Mouse (Mus musculus) frontal cortex, adult (tissue): ENCODE results near the gene Scd1.
"Not testable (repeated sequence)": the region's sequence is repeated elsewhere in the genome, so short reads cannot be mapped to it uniquely, and the experiment has no call there.

Experiments
- ATAC-seq: cut with Nextera tagmentation; 2 replicates; pipeline ENCODE4 v1.9.2; 2017; ENCODE audit warnings: mild to moderate bottlenecking, moderate library complexity, mixed read lengths; ENCODE audit not compliant: low TSS enrichment

The Scd1 gene

DNA sequence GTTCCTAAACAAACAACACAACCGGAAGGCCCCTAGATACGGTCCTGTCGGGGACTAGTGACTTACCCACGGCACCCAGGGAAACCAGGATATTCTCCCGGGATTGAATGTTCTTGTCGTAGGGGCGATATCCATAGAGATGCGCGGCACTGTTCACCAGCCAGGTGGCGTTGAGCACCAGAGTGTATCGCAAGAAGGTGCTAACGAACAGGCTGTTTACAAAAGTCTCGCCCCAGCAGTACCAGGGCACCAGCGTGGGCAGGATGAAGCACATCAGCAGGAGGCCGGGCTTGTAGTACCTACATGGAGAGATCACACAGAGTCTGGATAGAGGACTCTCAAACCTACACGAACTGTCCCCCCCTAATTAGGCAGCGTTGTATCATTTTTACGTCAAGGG lies 7.6 kb downstream of the Scd1 start:
- no peak for ATAC-seq

DNA sequence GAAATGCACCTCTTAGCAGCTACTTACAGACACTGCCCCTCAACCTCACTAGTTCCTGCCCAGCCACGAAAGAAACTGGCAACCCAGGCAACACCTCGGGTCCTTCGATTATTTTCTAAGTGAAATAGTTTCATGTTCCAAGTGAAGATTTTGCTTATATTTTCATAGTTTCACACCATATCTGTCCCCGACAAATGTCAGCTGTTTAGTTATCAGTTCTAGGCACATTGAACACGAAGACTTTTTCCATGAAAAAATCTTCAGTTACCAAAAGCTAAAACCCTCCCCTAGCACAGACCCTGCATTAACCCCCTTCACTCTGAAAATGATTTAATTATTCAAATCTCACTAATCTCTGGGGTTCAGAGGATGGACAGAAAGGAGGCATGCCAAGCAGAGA lies 10.9 kb downstream of the Scd1 start:
- no peak for ATAC-seq

DNA sequence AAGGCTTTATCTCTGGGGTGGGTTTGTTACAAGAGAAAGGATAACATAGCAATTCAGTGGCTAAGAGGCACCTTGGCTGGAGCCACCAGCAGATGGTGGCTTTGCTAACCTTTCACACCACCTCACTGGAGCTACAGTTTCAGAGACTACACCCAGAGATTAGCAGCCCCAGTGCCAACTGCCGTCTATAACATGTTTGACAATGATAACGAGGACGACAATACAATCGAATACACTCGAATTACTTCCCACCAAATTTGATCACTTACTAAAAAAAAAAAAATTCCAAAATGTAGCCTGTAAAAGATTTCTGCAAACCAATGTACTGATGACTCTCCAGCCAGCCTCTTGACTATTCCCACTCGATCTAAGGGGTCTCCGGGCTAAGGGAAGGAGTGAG lies 12.7 kb downstream of the Scd1 start:
- no peak for ATAC-seq

DNA sequence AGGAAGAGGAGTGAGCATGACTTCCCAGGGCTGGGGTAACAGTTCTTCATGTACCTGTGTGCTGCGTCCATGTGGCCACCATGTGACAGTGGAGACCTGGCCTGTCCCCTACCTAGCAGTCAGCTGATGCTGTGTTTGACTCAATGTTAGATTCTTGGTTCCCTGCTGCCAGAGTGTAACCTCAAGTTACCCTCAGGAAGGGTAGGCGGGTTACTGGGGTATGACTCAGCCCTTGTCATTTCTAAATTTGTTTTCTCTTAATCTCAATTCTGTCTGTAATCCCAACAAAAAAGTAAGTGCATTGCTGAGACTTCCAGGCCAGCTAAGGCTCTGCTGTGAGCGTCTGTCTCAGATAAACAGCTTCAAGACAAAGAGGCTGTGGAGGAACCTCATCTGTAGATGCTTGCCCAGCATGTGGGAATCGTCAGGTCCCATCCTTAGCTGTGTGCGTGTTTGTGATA lies 13.7 kb downstream of the Scd1 start:
- peak; percentile 67 for ATAC-seq

DNA sequence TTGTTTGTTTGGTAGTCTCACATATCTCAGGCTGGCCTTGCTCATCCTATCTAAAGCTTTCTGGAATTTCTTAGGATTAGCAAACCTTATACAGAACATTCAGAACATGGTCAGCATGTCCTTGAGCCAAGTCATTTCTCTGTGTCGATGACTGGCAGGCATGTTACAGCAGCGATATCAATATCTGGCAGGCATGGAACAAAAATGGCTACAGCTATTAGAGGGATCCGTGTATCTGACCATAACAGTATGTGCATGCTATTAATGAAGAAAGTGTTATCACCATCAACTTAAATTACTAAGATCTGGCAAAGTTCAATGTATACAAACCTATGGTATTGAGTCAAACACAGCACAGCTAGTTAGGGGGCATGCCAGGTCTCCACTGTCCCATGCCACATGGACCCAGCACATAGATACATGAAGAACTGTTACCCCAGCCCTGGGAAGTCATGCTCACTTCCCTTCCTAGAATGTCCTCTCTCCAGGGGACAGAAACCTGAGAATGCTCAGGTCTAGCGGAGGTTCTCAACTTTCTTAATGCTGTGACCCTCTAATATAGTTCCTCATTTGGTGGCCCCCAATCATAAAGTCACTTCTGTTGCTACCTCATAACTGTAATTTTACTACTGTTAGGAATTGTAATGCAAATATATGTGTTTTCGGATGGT lies 15.2 kb downstream of the Scd1 start:
- no peak for ATAC-seq

DNA sequence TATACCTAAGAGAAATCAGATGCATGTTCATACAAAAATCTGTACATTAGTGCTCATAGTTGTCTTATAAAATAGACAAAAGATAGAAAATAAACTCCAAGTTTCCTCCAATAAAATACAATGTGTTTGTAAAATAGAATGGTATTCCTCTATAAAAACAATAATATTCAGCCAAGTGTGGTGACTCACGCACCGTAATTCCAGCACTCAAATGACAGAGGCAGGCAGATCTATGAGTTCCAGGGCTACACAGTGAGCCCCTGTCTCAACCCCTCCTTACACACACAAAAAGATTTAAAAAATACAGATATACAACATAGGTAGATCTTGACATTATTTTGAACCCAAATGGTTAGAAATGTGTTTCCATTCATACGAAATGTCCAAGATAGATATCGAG lies 15.8 kb downstream of the Scd1 start:
- no peak for ATAC-seq

DNA sequence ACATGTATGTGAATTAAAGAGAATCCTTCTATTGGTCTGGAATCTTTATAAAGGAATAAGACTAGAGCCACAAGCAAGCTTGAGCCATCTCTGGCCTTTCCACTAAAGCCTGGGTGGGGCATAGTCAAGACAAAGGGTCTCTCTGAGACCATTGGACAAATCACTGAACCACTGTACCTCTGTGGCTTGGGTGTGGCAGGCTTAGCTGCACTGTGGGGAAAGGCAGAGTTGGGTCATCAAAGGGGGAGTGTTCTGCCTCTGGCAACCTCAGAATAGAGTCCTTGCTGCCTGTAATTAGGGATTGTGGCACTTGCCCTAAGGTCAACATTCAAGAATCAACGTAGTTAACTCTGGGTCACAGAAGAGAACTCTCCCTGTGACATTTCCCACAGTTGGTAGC lies 18.2 kb downstream of the Scd1 start:
- no peak for ATAC-seq

DNA sequence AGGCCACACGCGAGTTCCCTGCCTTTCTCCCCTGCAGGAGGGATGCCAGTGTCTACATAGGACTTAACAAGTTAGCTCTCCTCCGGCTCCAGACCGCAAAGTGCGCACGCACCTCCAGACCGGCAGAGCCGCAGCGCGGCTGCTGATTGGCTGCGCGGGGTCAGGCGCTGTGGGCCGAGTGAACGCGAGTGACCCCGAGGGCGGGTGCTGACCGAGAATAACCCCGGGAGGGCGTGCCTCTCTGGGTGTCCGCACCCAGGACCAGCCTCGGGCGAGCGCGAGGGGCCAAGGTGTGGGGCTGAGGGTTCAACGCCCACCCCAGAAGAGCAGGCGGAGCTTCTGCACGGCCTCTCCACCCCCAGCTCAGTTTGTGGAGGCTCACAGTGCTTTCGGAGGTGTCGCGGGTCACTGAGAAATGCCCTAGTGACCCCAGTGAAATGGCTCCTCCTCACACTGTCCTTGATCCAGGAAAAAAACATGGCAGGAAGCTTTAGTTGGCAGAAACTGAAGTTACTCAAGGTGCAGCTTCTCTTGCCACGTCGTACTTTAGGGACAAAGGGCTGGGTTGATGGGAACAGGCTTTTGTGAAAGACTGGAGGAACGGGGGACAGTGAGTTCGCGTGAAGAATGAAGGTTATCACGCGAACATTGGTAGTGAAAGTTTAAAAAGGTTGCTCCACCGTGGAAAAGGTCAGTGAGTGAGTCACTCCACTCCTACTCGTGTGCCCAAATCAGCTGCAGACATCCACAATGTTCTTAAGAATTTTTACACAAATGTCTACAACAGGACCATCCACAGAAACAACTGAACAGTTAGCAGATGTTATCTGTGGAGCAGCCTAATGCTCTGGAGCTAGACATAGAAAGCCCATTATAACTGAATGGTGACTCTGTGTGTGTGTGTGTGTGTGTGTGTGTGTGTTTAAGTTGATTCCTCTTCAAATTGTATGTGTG lies 18.9 kb downstream of the Scd1 start:
- ATAC-seq: peak; percentile 96

DNA sequence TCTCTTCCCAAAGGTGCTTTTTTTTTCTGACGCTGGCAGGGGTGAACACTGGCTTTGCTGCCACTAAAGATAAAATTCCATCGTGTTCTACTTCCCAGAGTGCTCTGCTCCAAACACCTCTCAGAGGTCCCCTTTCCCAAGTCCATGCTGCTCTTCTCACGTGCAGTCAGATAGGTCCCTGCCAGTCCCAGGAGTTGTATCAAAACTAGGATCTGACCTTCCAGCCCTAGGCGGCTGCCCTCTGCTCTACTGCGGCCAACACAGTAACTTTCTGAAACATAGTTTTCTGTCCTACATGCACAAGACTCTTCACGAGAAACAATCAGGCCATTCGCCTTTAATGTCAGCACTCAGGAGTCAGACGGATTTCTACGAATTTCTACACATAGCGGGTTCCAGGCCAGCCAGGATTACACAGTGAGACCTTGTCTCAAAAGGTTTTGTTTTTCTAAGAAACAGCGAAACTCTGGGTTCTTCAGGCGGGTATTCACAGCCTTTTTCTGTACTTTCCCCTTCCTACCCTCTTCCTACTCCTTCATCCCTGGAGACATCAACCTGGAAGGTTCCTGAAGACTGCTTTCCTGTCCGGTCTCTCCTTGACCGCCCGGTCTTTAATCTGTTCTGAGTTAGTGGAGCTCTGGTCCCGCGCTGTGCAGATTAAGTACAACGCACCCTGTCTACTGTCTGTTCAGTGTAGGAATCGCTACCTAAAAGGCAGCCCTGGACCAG lies 19.8 kb downstream of the Scd1 start:
- no peak for ATAC-seq

DNA sequence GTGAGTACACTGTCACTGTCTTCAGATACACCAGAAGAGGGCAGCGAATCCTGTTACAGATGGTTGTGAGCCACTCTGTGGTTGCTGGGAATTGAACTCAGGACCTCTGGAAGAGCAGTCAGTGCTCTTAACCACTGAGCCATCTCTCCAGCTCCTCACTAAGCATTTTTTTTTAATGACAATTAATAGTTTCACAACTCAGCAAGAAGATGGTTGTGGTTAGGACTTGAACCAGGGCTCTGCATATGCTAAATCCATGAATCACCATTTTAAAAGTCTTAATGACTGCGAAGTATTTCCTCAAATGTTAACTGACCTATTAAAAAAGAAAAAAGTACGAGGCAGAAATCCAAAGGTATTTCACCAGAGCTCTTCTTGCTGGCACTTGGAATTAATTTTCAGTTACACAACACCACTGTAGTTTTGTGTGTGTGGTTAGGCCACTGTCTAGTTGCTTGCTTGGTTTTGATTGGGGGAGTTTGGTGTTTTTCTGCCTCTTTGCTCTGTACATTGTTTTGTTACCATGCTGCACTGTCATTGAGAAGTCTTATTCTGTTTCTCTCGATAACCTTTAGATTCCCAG lies 20.5 kb downstream of the Scd1 start:
- no peak for ATAC-seq

DNA sequence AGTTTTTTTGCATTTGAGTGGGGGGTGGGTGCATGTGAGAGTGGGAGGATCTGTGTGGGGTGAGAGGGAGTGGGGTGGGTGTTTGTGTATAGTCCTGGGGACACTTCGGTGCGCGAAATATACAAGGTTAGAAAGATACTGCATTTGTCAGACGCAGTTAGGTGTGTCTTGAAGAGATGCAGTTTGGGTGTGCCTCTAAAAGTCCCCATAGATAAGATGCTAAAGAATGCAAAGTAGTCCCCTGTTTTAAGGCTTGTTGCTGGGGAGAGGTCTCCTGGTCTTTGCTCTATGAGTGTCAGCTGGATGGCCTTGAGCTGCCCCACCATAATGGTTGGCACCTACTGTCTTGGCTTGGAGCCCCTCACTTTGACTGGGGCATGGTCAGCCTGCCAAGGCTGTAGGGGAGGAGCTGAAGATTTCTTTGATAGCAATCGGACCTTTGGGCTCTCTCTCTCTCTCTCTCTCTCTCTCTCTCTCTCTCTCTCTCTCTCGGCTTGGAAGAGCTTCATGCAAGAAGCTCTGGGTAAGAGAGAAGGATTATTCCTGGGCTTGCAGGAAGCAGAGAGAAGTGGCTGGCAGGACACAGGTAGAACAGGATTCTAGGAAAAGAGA lies 21.7 kb downstream of the Scd1 start:
- no peak for ATAC-seq

DNA sequence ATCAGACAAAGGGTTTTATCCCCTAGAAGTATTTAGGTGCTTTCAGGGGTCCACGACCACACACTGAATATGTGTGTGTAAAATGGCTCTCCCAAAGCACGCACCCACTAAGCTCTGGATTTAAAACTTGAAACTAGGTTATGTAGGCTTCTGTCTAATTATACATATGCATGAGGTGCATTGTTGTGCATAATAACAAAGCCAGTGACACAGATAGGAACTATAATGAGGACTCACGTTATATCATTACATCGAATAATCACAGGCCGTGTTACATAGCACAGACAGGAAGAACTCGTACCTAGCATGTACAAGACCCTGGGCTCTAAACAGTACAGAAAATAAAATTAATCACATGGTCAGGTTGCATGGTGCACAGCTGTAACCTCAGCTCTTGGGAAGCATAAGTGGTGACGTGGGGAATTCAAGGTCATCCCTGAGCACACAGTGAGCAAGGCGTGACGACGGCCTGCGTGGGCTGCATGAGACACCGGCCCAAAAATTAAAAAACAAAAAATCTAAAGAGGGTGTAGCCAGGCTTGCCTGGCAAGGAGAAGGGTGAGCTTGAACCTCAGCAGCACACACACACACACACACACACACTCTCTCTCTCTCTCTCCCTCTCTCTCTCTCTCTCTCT lies 24.9 kb downstream of the Scd1 start:
- ATAC-seq: peak; percentile 77

DNA sequence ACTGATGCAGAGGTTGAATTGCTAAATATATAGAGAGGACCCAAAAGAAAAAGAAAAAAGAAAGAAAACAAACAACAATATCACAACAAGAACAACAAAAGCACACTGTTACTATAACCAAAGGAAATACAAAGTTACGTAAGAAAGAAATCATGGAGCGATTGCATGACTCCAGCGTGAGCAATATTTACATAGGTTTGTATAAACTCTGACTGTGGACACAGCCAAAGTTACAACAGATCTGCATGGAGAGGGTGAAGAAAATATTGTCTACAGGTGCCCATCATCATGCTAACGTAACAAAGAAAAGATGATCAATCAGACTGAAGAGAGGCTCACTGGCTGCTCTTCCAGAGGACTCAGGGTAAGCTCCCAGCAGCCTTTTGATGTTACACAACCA lies 27.6 kb downstream of the Scd1 start:
- no peak for ATAC-seq

DNA sequence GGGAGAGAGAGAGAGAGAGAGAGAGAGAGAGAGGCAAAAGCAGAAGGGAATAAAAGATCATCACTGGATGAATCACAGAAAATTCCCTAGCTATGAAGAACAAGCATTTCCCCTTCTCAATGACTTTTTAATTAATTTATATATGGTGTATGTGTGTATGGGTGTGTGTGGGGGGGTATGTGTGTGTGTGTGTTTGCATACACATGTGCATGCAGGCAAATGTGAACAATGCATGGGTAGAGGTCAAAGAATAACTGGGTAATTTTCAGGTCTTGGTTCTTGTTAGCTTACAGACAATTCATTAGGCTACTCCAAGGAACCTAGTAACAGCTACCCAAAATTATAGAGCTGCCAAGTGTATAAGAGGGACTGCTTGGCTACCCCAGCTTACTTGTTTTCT lies 28.6 kb downstream of the Scd1 start:
- ATAC-seq: no peak

DNA sequence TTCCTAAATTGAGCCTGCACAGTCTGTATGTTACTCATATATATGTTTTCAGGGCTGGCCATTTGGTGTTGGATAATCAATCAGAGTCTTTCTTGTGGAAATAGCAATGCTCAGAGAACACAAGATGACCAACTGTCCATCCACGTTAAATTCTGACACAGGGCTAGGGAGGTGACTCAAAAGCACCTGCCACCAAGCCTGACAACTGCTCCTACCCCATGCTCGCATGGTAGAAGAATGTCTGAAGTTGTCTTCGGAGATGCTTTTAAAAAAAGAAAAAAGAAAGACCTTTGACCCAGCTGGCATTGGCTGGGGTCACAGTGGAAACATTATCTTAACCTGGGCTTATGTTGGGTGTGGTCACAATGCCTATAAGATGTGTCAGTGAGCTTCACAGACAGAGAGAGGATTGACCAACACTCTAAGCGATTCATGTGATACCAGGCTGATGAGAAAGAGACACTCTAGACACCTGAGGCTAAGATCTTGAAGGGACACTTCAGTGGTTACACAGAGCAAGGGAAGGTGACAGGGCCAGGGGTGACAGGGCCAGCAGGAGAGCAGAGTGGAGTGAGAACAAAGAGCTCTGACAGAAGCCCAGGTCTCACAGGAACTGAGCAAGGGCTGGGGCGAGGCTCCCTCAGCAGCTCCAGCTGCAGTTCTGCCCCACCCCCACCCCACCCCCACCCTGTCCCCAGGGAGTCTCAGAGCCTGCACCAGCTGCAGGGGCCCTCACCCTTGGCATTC lies 29.9 kb downstream of the Scd1 start:
- no peak for ATAC-seq

DNA sequence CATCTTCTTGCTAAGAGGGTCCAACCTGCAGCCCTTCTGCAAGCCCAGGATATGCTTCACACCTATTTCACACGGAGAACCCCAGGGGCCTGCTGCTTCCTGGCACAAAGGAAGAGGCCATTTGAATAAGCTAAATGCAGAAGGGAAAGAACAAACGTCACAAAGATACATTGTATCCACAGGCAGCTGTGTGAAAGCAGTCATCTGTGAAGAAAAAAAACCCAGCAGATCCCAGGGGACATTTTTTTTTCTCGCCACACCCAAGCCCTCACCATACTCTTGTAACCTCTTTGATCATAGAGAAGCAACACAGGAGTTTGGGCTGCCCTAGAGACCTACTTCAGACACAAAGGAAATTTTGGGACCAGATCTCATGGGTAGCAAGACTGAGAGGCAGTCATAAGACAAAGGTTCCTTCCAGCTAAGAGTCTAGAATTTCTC lies 31.1 kb downstream of the Scd1 start:
- ATAC-seq: no peak

DNA sequence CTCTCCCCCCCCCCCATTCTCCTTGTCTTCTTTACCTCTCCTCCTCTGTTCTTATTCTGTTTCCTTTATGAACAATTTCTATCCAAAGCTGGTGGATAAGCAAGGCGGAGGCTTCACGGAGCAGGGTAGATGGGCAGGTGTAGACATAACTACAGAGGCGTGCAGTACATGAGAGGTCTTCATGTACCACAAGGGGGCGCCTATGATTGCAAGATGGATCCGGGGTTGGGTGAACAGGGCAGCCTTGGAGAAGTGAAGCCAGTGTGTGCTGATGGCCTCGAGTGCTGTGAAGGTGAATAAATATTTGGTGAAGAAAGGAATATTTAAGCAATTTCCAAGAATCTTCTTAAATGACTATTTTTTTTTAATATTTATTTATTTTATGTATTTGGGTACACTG lies 34.7 kb downstream of the Scd1 start:
- peak; percentile 91 for ATAC-seq

DNA sequence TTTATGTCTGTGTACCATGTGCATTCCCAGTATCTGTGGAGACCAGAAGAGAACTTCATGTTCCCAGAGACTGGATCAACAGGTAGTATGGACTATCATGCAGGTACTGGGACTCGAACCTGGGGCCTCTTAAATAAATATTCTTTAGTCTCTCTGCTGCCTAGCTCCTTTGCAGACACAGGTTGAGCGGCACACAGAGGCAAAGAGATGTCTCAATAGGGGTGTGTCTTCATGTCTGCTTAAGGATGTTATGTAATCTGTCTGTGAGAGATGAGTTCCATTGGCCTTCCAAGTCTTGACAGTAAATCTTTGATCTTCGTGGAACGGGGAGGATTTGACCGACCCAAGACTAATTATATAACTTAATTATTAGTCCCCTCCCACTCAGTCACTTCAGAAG lies 37.4 kb downstream of the Scd1 start:
- no peak for ATAC-seq

DNA sequence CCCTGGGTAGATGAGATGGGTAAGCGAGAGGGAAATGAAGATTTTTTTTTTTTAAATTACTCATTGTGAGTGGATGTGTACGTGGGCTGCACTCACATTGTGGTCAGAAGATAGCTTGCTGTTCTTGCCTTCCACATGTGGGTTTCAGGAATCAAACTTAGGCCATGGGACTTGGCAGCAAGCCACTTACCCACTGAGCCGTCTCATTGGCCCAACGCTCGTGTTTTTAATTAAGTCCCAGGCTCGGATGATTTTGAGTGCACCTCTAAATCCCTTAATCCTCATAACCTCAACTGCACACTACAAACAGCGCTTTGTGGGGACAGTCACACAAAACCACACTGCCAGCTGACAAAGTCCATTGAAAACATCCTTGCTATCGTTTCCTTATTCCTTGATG lies 38.3 kb downstream of the Scd1 start:
- no peak for ATAC-seq

DNA sequence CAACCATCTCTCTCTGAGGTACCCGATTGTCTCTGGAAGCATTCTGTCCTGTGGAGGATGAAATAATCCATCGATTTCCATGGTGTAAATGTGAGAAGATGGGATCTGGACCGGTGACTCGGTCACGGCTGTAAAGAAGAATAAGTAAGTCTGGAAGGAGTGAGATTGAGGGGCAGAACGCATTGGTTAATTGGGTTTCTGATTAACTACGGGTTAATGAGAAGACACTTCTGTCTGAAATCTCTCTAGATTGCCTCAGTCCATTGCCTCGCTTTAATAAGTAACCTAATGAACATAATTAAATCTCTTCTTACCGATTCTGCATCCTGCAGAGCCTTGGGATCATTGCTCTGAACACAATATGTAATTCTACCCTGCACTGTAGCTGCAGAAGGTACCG lies 40.6 kb downstream of the Scd1 start:
- not testable (repeated sequence) for ATAC-seq
